8 mouse cellular contexts compared by ENCODE assay signal in genomic region chr11:43682415-43683217, GRCm38 (mm10). TPM values are rescaled to one million over a fixed set of nuclear protein-coding genes. Genes with fewer than 3 reads are reported as not detected.
DNase-seq lines count a peak whose midpoint lies in the region; ATAC-seq and TF ChIP-seq lines count a peak whose summit lies in the region.

No protein-coding gene starts in this region.

- H3K4me2 ChIP-seq in heart, embryonic 12.5 days, result peak overlapping the region; percentile 97
- H3K4me2 ChIP-seq in kidney, postnatal 0 days (ENCODE audit: low read length), result peak overlapping the region; percentile 87
- peak overlapping the region; percentile 93 for H3K4me2 ChIP-seq in liver, embryonic 13.5 days
- H3K4me2 ChIP-seq in stomach, postnatal 0 days (replicated peaks; ENCODE audit: low read depth), result peak overlapping the region; percentile 85

- peak overlapping the region; percentile 90 for H3K27ac ChIP-seq in heart, embryonic 12.5 days (ENCODE audit: poor library complexity, severe bottlenecking)
- H3K27ac ChIP-seq in kidney, postnatal 0 days, result peak overlapping the region; percentile 93
- H3K27ac ChIP-seq in liver, embryonic 13.5 days, result peak overlapping the region; percentile 88
- H3K27ac ChIP-seq in stomach, postnatal 0 days (replicated peaks), result peak overlapping the region; percentile 96

- no peak for TF ChIP-seq CTCF in kidney, postnatal 0 days (IDR thresholded peaks at IDR 0.05; ENCODE audit: low read depth)
- no peak for TF ChIP-seq CTCF in stomach, postnatal 0 days (IDR thresholded peaks at IDR 0.05; ENCODE audit: low read depth)

- H3K9me3 ChIP-seq in heart, embryonic 12.5 days (replicated peaks), result no peaks in the 10 kb centered on the region
- H3K9me3 ChIP-seq in kidney, postnatal 0 days (replicated peaks; ENCODE audit: low read length), result no peaks in the 10 kb centered on the region
- H3K9me3 ChIP-seq in liver, embryonic 13.5 days (replicated peaks), result no peaks in the 10 kb centered on the region
- no peaks in the 10 kb centered on the region for H3K9me3 ChIP-seq in stomach, postnatal 0 days (ENCODE audit: control insufficient read depth, low read length)

- H3K4me1 ChIP-seq in heart, embryonic 12.5 days (replicated peaks), result peaks cover 15% of the 10 kb centered on the region
- 0 out of 2 replicates have a peak, but pooled peaks cover 9% of the 10 kb centered on the region for H3K4me1 ChIP-seq in kidney, postnatal 0 days (replicated peaks; ENCODE audit: insufficient read depth, low read length)
- H3K4me1 ChIP-seq in liver, embryonic 13.5 days (replicated peaks), result peaks cover 39% of the 10 kb centered on the region
- no peaks in the 10 kb centered on the region for H3K4me1 ChIP-seq in stomach, postnatal 0 days (replicated peaks; ENCODE audit: control insufficient read depth, insufficient read depth)

- peak; percentile 40 for ATAC-seq in erythroblast, adult 5-6 weeks (replicated peaks; ENCODE audit: low FRiP score, poor library complexity, severe bottlenecking)
- peak; percentile 48 for ATAC-seq in heart, embryonic 12.5 days (ENCODE audit: insufficient number of reproducible peaks, low FRiP score)
- ATAC-seq in kidney, postnatal 0 days (replicated peaks; ENCODE audit: low FRiP score, low read depth), result peak; percentile 23
- ATAC-seq in liver, embryonic 13.5 days (ENCODE audit: low read depth), result peak; percentile 14; the same call in 1 of the 2 replicates
- peak; percentile 31 for ATAC-seq in stomach, postnatal 0 days (ENCODE audit: low FRiP score, low TSS enrichment)

- peak overlapping the region; percentile 93 for H3K9ac ChIP-seq in heart, embryonic 12.5 days
- H3K9ac ChIP-seq in kidney, postnatal 0 days (ENCODE audit: low read depth, low read length), result peak overlapping the region; percentile 94
- peak overlapping the region; percentile 96 for H3K9ac ChIP-seq in liver, embryonic 13.5 days
- peak overlapping the region; percentile 96 for H3K9ac ChIP-seq in stomach, postnatal 0 days (ENCODE audit: low read length)

- H3K4me3 ChIP-seq in heart, embryonic 12.5 days, result peak overlapping the region; percentile 85
- H3K4me3 ChIP-seq in kidney, postnatal 0 days (replicated peaks; ENCODE audit: low read depth, low read length), result peak overlapping the region; percentile 95
- H3K4me3 ChIP-seq in liver, embryonic 13.5 days (replicated peaks), result peak overlapping the region; percentile 92
- H3K4me3 ChIP-seq in stomach, postnatal 0 days (ENCODE audit: low read depth, low read length), result peak overlapping the region; percentile 93

- no peaks in the 10 kb centered on the region for H3K27me3 ChIP-seq in heart, embryonic 12.5 days (replicated peaks)
- no peaks in the 10 kb centered on the region for H3K27me3 ChIP-seq in kidney, postnatal 0 days (ENCODE audit: insufficient read depth, low read length)
- no peaks in the 10 kb centered on the region for H3K27me3 ChIP-seq in liver, embryonic 13.5 days
- no peaks in the 10 kb centered on the region for H3K27me3 ChIP-seq in stomach, postnatal 0 days (ENCODE audit: control insufficient read depth, insufficient read depth, low read length)

- peaks cover 17% of the 10 kb centered on the region for H3K36me3 ChIP-seq in heart, embryonic 12.5 days
- H3K36me3 ChIP-seq in kidney, postnatal 0 days (ENCODE audit: insufficient read depth, low read length), result 0 out of 2 replicates have a peak, but pooled peaks cover 2% of the 10 kb centered on the region
- H3K36me3 ChIP-seq in liver, embryonic 13.5 days, result peaks cover 25% of the 10 kb centered on the region
- no peaks in the 10 kb centered on the region for H3K36me3 ChIP-seq in stomach, postnatal 0 days (ENCODE audit: control insufficient read depth, insufficient read depth, low read length)

- WGBS in heart, embryonic 12.5 days, result under 1% methylated on average over 72 of the region's 72 CpGs
- under 1% methylated on average over 70 of the region's 72 CpGs for WGBS in kidney, postnatal 0 days
- under 1% methylated on average over 71 of the region's 72 CpGs for WGBS in liver, embryonic 13.5 days (ENCODE audit: insufficient replicate concordance)
- WGBS in stomach, postnatal 0 days, result 2% methylated on average over 32 of the region's 72 CpGs

- peak; percentile 81 for DNase-seq in CD4-positive, CD25-positive, alpha-beta regulatory T cell, adult 2 months (ENCODE audit: low read depth, low spot score)
- peak; percentile 79 for DNase-seq in brain, adult 2 months (ENCODE audit: low read depth, low spot score)
- peak; percentile 52 for DNase-seq in kidney, postnatal 0 days (ENCODE audit: low spot score)
- DNase-seq in liver, embryonic 13.5 days, result peak; percentile 45
- DNase-seq in neural tube, embryonic 10.5 days (ENCODE audit: extremely low spot score, low spot score), result peak; percentile 64
- DNase-seq in stomach, postnatal 0 days (ENCODE audit: low spot score), result peak; percentile 69

- TF ChIP-seq EP300 in stomach, postnatal 0 days (optimal IDR thresholded peaks at IDR 0.05), result no peak

RNA-seq across cellular contexts. Expression of gene Pwwp2a, which starts 0.8 kb away (rescaled TPM):
- 24.0 and 27.1 TPM in 2 replicates for total RNA-seq in erythroblast, adult 5-6 weeks (2015; ENCODE audit: low replicate concordance)
- 26.1 and 31.7 TPM in 2 replicates for total RNA-seq in erythroblast, adult 5-6 weeks (2017; ENCODE audit: low replicate concordance)
- polyA plus RNA-seq in heart, embryonic 12.5 days (2016; fragmentation: Nextera tagmentation; extraction: Ambion mirVana), result 31.4 and 31.9 TPM in 2 replicates
- polyA plus RNA-seq in kidney, postnatal 0 days (2015; fragmentation: Nextera tagmentation; extraction: Ambion mirVana), result 23.0 and 23.2 TPM in 2 replicates
- 9.6 and 11.5 TPM in 2 replicates for polyA plus RNA-seq in liver, embryonic 13.5 days (2015; fragmentation: Nextera tagmentation; extraction: Ambion mirVana)
- polyA plus RNA-seq in stomach, postnatal 0 days (2015; fragmentation: Nextera tagmentation; extraction: Ambion mirVana), result 11.3 and 12.2 TPM in 2 replicates

Comparison
In these comparisons a context has a peak if more than half of its experiments do, and no peak if none do; other contexts are left out.
1. Peak in every context shown above with its lines: DNase-seq, ATAC-seq, H3K4me3 ChIP-seq and H3K27ac ChIP-seq.